Mouse (Mus musculus): ENCODE data around the gene Prx.

The Prx gene

DNA sequence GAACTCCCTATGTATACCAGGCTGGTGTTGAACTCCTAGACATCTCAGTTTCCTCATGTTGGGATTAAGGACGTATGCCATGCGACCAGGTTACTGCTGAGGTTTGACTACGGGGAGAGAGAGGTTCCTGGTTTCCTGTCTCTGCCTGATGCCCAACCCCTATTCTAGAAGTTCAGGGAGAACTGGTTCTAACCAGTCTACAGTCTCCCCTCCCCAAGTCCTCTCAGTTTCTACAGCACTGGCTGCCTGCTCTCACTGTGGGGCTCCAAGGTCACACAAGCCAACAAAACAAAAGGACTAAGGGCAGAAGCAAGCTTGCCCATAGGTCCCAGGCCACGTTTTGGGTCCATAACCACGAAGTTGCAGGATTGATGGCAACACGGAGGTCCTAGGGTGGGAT lies 50.5 kb downstream of the Prx start:
- DNase-seq (ENCODE audit: extremely low read depth, insufficient read length, low spot score), result no peak

DNA sequence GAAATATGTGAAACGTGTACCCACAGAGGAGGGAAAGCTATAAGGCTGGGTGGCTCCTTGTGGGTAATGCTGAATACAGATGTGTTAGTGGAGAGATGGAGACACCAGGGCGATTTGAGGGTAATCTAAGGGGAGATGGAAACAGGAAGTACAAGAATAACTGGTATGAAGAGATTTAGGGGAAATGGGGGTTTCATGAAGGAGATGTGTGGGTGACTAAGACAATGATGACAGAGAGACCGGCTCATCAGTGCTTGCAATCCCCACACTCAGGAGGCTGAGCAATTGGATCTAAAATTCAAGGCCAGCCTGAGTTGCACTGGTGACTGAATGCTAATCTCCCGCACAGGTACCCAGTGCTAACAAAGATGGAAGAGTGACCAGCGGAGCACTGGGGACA lies 52.9 kb downstream of the Prx start:
- DNase-seq (ENCODE audit: extremely low read depth, insufficient read length, low spot score), result no peak

DNA sequence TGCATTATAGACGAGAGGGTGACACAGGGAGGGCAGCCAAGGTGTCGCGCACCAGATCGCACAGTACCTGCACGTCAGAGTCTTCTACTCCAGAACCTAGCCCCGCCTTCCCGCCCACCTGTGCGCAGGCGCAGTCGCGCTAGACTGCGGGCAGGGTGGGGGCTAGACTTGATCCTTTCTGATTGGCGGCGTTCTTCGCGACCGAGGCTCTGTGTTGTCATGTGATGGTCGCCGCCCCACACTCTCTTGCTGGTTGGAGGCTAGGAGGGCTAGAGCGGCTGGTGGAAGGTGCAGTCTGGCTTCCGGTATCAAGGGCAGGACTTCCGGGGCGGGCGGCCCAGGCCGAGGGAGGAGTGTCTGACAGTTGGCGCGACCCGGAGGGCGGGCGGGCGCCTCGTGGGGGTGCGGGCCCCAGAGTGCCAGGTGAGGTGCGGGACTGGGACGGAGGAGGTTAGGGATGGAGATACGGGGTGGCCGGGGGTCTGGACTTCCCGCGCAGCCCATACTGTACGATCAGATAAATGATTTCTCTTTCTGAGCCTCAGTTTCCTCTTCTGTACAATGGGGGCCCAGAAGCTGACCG lies 53.9 kb downstream of the Prx start, which contains the start of the genes Pld3 and 2310022A10Rik:
Gene Pld3 (minus strand): TSS at position 288 of the 583 bp plus-strand sequence.
Gene 2310022A10Rik (plus strand): TSS at position 303 of the 583 bp plus-strand sequence.
- DNase-seq (ENCODE audit: extremely low read depth, insufficient read length, low spot score), result peak; percentile 92

DNA sequence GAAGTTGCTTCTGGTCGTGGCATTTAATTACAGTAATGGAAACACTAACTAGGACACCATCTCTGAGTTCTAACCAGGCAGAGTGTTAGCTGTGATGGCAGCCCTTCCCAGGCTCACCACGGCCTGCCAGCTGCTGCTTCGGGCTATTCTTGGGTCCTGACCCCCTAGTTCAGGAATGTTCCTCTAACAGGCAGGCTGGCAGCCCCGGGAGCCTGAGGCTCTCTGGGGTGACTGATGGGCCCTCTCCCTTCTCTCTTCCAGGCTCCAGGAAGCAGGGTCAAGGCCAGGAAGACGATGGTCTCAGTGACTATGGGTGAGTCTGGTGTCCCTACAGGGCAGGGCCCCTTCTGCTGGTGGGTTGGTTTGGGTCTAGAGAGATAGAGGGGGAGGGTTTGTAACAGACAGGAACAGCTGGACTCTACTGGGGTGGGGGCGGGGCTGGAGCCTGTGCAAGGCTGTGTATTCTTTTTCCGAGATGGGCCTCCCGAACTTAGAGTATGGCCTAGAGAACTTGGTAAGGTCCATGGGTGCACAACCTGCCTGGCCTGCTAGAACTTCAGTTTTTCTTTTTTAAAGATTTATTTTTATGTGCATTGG lies 61.3 kb downstream of the Prx start:
- no peak for DNase-seq (ENCODE audit: extremely low read depth, insufficient read length, low spot score)

DNA sequence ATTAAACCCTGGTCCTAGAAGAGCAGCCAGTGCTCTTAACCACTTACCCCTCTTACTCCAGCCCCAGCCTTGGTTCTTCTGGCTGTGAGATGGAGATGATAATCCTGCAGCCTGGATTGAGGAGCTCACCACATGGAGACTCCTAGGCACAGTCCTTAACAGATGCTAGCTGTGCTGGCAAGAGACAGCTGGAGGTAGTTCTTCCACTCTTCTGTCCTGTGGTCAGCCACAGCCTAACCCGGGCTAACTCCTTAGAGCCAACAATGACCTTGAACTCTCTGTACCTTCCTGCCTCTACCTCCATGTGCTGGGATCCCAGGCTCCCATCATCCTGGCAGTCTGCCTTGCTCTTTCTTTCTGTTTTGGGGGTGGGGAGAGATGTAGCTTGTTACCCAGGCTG lies 61.9 kb downstream of the Prx start:
- DNase-seq (ENCODE audit: extremely low read depth, insufficient read length, low spot score), result no peak

Data from 3134 (cell line).